Mouse (Mus musculus) right cerebral cortex, postnatal 36 days (tissue): ENCODE measurements around the gene Bola2.

ENCODE experiments used
- DNase-seq, 2 experiments: peaks; one replicate each; pipeline ENCODE4 v3.0.0; 2022; ENCODE audit warnings: low spot score in 2 of 2, mixed read lengths in 1 of 2

Bola2 gene

GRCm38 (mm10) chr7:126689021-126689420 is 6.2 kb upstream of the Bola2 start:
- DNase-seq: no peak

- DNase-seq: no peak
Observed at GRCm38 (mm10) chr7:126690737-126691136, 4.5 kb upstream of the Bola2 start.

- DNase-seq: no peak
Observed at GRCm38 (mm10) chr7:126691676-126692075, 3.5 kb upstream of the Bola2 start.

GRCm38 (mm10) chr7:126692426-126692825 is 2.8 kb upstream of the Bola2 start:
- DNase-seq: no peak

- peak; percentile 57 to 70 for DNase-seq
Observed at GRCm38 (mm10) chr7:126693256-126693655, 1.9 kb upstream of the Bola2 start.

GRCm38 (mm10) chr7:126693781-126694180 is 1.4 kb upstream of the Bola2 start:
- no peak for DNase-seq

DNA sequence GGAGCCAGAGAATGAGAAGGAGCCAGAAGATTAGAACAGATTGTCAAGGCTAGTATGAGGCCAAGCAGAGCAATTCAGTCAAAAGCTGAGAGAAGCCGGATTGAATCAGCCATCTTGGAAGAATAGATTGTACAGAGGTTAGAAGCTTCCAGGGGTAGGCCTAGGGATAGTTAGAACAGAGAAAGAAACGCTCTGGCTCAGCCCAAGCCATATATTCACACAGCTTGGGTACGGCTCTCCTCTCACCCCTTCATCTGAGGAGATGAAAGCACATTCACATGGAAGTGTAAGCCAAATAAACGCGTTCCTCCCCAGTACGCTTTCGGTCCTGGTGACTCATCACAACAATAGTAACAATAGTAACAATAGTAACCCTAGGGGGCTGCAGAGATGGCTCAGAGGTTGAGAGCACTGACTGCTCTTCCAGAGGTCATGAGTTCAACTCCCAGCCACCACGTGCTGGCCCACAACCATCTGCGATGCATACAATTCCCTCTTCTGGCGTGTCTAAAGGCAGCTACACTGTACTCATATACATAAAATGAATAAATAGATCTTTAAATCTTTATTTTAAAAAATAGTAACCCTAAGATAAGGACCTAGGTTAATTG is 655 bp upstream of the Bola2 start:
- no peak for DNase-seq

DNA sequence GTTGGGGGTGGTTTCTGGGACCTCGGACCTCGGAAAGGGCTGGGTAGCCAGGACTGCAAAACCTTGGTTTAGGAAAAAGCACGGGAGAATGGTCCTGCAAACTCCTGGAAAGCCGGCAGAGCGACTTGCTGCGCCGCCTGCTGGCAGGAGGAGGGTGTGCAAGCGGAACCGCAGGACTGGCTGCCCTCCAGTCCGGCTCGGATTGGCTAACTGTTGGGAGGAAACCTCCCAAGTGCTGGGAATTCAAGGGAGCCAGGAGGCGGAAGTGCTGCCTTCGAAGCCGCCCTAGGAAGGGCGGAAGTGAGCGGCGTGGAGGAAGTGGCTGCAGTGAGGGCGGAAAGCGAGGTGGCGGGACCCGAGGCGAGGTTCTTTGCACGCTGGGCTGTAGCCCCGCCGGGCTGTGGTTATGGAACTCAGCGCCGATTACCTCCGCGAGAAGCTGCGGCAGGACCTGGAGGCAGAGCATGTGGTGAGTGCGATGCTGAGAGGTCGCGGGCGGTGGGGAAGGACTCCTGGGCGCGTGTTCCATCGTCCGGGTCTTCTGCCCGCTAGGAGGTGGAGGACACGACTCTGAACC is 518 bp downstream of the Bola2 start, which contains the start of gene Slx1b:
Slx1b (minus strand) TSS at position 154 of the 577 bp plus-strand sequence.
- peak; percentile 92 to 94 for DNase-seq

DNA sequence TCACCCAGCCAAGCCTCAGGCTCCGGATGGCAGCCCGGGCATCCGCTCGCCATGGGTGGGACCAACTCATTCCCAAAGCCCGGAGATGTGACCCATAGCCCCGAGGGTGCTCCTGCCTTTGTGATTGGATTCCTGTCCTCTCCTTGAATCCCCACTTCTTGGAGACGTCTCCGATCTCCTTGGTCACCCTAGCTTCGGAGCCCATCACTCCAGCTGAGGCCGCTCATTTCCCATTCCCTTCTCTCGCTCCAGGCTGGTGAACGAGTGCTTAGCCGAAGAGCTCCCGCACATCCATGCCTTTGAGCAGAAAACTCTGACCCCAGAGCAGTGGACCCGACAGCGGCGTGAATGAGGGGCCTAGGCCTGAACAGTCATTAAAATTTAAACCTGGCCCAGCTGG is 1.1 kb downstream of the Bola2 start:
- DNase-seq: no peak

- no peak for DNase-seq
Observed at GRCm38 (mm10) chr7:126696886-126697285, 1.7 kb downstream of the Bola2 start.

- DNase-seq: no peak
Observed at GRCm38 (mm10) chr7:126697838-126698237, 2.6 kb downstream of the Bola2 start.

DNA sequence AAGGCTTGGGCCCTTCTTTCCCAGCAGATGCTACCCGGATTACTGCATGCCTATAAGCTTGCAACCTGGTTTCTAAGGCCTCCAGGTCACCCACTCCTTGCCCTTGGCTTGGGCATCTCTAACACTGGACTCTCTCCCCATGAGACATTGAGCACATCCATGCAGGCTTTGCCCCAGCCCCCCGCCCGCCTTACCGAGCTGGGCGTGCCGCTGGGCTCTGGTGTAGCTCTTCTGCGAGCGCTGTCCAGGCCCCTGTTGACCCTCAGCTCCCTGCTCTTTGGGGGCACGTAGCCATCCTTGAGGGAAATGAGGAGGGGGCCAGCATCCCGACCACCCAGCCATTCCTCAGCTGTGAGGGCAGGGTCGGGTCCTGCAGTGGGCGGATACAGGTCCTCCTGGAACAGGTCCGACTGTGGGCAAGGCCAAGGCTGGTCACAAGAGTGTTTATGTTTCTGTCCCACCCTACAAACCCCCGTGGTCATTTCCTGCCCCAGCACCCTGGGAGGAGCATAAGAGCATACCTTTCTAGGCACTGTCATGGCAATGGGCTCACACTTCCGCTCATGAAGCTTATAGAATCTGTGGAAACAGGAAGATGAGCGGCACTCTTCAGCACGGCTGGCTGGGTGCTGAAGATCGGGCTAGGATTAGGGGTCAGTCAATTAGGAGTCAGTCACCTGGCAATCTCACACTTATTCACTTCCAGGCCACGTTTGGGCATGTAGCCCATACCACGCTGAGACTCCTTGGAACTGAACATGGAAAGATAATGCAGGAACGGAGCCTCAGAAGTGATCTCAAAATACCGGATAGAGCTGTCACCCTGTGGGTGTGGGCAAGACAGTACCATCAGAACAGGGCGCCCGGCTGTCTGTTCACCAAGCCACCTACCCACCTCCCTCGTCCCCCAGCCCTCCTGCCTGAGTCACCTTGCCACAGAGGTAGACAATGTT is 5.1 kb downstream of the Bola2 start:
- DNase-seq: no peak

DNA sequence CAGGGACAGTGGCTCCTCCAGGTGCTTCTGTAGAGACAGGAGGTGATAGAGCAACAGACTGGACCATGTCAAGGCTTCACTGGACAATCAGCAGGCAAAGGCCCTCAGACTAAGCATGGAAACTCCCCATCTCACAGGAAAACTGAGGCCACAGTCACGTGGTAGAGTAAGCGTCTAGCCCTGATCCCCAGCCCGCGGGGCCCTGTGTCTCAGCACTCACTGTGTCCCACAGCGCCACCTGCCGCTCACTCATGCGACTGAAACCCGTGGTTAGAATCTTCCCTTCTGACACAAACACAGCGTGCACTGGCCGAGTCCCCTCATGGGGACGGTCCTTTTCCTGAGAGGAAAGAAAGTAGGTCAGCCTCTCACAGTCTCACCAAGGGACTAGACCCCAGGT is 5.9 kb downstream of the Bola2 start:
- peak; percentile 84 to 89 for DNase-seq

DNA sequence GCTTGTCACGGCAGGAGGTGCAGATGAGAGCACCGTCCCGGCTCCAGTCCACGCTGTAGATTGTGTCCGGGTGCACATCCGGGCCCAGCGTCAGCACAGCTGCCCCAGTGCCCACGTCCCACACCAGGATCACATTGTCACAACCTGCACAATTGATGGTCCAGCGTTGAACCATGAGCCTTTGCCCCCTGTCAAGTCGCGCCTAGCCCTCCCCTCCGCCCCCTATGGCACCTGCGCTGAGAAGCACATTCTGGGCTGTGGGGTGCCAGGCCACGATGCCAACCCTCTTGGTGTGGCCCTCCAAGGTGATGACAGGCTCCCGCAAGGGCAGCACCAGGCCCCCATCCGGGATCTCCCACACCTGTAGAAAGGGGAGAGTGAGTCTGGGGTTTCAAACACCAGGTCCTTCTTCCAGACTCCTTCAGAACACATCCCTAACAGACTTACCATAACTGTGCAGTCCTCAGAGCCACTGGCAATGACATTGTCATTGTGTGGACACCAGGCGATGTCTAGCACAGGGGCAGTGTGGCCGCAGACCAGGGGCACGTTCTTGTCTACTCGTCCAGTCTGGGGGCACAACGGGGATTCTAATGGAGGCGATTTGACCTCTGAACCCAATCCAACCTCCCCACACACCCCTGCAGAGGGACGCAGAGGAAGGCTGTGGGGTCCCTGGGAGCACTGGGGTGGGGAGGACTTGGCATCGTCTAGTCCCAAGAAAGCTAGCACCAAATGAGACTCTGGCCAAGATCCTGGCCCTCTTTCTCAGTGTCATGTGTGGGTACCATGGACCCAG is 6.6 kb downstream of the Bola2 start:
- no peak for DNase-seq

- no peak for DNase-seq
Observed at GRCm38 (mm10) chr7:126702358-126702757, 7.2 kb downstream of the Bola2 start.

- no peak for DNase-seq
Observed at GRCm38 (mm10) chr7:126702861-126703756, 7.9 kb downstream of the Bola2 start.

GRCm38 (mm10) chr7:126703757-126704077 is 8.5 kb downstream of the Bola2 start:
- no peak for DNase-seq

- DNase-seq: peak; percentile 90 to 92
Observed at GRCm38 (mm10) chr7:126704121-126704980, 9.2 kb downstream of the Bola2 start.

- DNase-seq: no peak
Observed at GRCm38 (mm10) chr7:126707442-126708174, 12.4 kb downstream of the Bola2 start, which contains the start of gene Coro1a. Coro1a (minus strand) TSS chr7:126707787.
